Mouse (Mus musculus) ES-Bruce4 (cell line): ENCODE measurements around the gene Coasy.

Source experiments
- CTCF ChIP-seq: IDR thresholded peaks from one replicate; pipeline ENCODE4 v1.8.1; 2011; ENCODE audit warnings: low read depth, low read length
- EP300 ChIP-seq: IDR thresholded peaks from 2 replicates; pipeline ENCODE4 v1.6.1; 2011; ENCODE audit warnings: low read depth, low read length; ENCODE audit not compliant: insufficient read depth
- POLR2A ChIP-seq: IDR thresholded peaks from one replicate; pipeline ENCODE4 v1.8.1; 2011; ENCODE audit warnings: low read length; ENCODE audit not compliant: insufficient read depth

GRCm38 (mm10) chr11:101071810-101072428 lies 10.4 kb upstream of the Coasy start:
- no peak for TF ChIP-seq CTCF
- no peak for TF ChIP-seq POLR2A
- TF ChIP-seq EP300, result no peak
